Mouse (Mus musculus): ENCODE results near the gene Erc2.

Erc2 gene

GRCm38 (mm10) chr14:28380129-28380528 lies 757.9 kb downstream of the Erc2 start:
- DNase-seq (ENCODE audit: low spot score) = no peak

- DNase-seq (ENCODE audit: low spot score) = no peak
These were observed 759.7 kb downstream of the Erc2 start for GRCm38 (mm10) chr14:28381801-28382550.

GRCm38 (mm10) chr14:28386815-28387607 lies 764.8 kb downstream of the Erc2 start:
- DNase-seq (ENCODE audit: low spot score) = no peak

GRCm38 (mm10) chr14:28398915-28399314 lies 776.7 kb downstream of the Erc2 start:
- DNase-seq (ENCODE audit: low spot score) = no peak

- DNase-seq (ENCODE audit: low spot score) = no peak
These were observed 777.7 kb downstream of the Erc2 start for GRCm38 (mm10) chr14:28399897-28400296.

GRCm38 (mm10) chr14:28405277-28405840 lies 783.1 kb downstream of the Erc2 start:
- DNase-seq (ENCODE audit: low spot score) = no peak

GRCm38 (mm10) chr14:28409390-28409789 lies 787.2 kb downstream of the Erc2 start:
- DNase-seq (ENCODE audit: low spot score) = no peak

GRCm38 (mm10) chr14:28409796-28410347 lies 787.6 kb downstream of the Erc2 start:
- DNase-seq (ENCODE audit: low spot score) = no peak

GRCm38 (mm10) chr14:28410789-28411225 lies 788.6 kb downstream of the Erc2 start:
- no peak for DNase-seq (ENCODE audit: low spot score)

- no peak for DNase-seq (ENCODE audit: low spot score)
These were observed 790.2 kb downstream of the Erc2 start for GRCm38 (mm10) chr14:28412252-28412995.

- no peak for DNase-seq (ENCODE audit: low spot score)
These were observed 791.3 kb downstream of the Erc2 start for GRCm38 (mm10) chr14:28413516-28413915.

GRCm38 (mm10) chr14:28417019-28417418 lies 794.8 kb downstream of the Erc2 start:
- no peak for DNase-seq (ENCODE audit: low spot score)

- no peak for DNase-seq (ENCODE audit: low spot score)
These were observed 796.3 kb downstream of the Erc2 start for GRCm38 (mm10) chr14:28418497-28418896.

GRCm38 (mm10) chr14:28419188-28419587 lies 797.0 kb downstream of the Erc2 start:
- DNase-seq (ENCODE audit: low spot score) = no peak

- no peak for DNase-seq (ENCODE audit: low spot score)
These were observed 798.4 kb downstream of the Erc2 start for GRCm38 (mm10) chr14:28420596-28420995.

- no peak for DNase-seq (ENCODE audit: low spot score)
These were observed 804.4 kb downstream of the Erc2 start for GRCm38 (mm10) chr14:28426610-28427009.

GRCm38 (mm10) chr14:28431703-28432309 lies 809.6 kb downstream of the Erc2 start:
- DNase-seq (ENCODE audit: low spot score) = no peak

- no peak for DNase-seq (ENCODE audit: low spot score)
These were observed 812.8 kb downstream of the Erc2 start for GRCm38 (mm10) chr14:28434996-28435395.

- DNase-seq (ENCODE audit: low spot score) = no peak
These were observed 816.9 kb downstream of the Erc2 start for GRCm38 (mm10) chr14:28439171-28439570.

- DNase-seq (ENCODE audit: low spot score) = no peak
These were observed 819.2 kb downstream of the Erc2 start for GRCm38 (mm10) chr14:28441240-28441967.

Measured in T-cell, adult 2 months (primary cell).